Comparison of ENCODE assay signal across 26 mouse cellular contexts in the genomic region with DNA sequence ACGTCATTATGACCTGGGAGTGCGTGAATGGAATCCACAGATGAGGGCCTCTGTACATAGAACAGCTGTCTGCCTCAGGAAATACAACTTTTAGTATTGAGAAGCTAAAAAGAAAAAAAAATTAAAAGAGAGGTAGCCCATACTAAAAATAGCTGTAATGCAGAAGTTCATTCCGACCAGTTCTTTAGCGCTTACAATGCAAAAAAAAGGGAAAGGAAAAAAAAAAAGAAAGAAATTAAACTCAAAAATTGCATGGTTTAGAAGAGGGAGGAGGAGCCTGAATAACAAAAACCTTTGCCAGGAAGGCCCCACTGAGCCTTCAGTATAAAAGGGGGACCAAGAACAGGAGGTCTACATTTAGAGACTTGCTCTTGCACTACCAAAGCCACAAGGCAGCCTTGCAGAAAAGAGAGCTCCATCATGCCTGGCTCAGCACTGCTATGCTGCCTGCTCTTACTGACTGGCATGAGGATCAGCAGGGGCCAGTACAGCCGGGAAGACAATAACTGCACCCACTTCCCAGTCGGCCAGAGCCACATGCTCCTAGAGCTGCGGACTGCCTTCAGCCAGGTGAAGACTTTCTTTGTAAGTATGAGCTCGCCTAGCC. TPM values are rescaled to one million over a fixed set of nuclear protein-coding genes. Genes with fewer than 3 reads are reported as not detected.
DNase-seq lines count a peak whose midpoint lies in the region; ATAC-seq lines count a peak whose summit lies in the region.
"Had no signal": no experiment of that assay in that cellular context is flagged by ENCODE, and none has a peak within 500 bp of the region (broad histone marks: within the 10 kb centered on the region; RNA-seq: fewer than 3 reads in every experiment).

A gene (plus strand): TSS at position 354 of the 607 bp plus-strand sequence.

- H3K36me3 ChIP-seq in megakaryocyte, embryonic 14.5 days (replicated peaks; ENCODE audit: low read length) = no peaks in the 10 kb centered on the region
- H3K36me3 ChIP-seq in splenic B cell, adult 2 months (ENCODE audit: control insufficient read depth, insufficient read depth, low read length, poor library complexity, severe bottlenecking) = no peaks in the 10 kb centered on the region
- H3K36me3 ChIP-seq: embryonic facial prominence, embryonic 13.5 days; forebrain, embryonic 12.5 days; heart, embryonic 12.5 days; hindbrain, embryonic 12.5 days had no signal

- H3K27me3 ChIP-seq in megakaryocyte, embryonic 14.5 days (replicated peaks) = peaks cover 2% of the 10 kb centered on the region
- H3K27me3 ChIP-seq in splenic B cell, adult 2 months (ENCODE audit: control insufficient read depth, insufficient read depth, low read length, poor library complexity, severe bottlenecking) = no peaks in the 10 kb centered on the region
- H3K27me3 ChIP-seq: forebrain, embryonic 12.5 days; hindbrain, embryonic 12.5 days had no signal

- ATAC-seq in megakaryocyte, adult 5-6 weeks (ENCODE audit: poor library complexity, severe bottlenecking) = no peak
- peak; percentile 36 for ATAC-seq in common myeloid progenitor, adult 5-6 weeks (replicated peaks; ENCODE audit: low read depth, poor library complexity, severe bottlenecking)
- ATAC-seq in megakaryocyte progenitor cell, adult 5-6 weeks (replicated peaks; ENCODE audit: poor library complexity) = no peak
- ATAC-seq: forebrain, embryonic 16.5 days; hindbrain, embryonic 16.5 days had no signal

- intact Hi-C loops in heart, postnatal 25 days (cut with DNase I) = no loop called here

- peak; percentile 80 for DNase-seq in heart, adult 11 months
- DNase-seq in heart, postnatal 25 days (ENCODE audit: low spot score) = no peak
- DNase-seq in splenic B cell, adult 2 months (ENCODE audit: low read depth, low spot score) = peak; percentile 11
- DNase-seq in cerebellum, postnatal 10 days = no peak
- DNase-seq: adrenal gland, postnatal 14 days; cerebellum, adult 11 months; cerebellum, adult 8-10 months; cerebellum, postnatal 25 days; gastrocnemius, postnatal 10 days; heart, postnatal 36 days had no signal

- peaks cover 75% of the 10 kb centered on the region for H3K4me1 ChIP-seq in megakaryocyte, embryonic 14.5 days
- H3K4me1 ChIP-seq: embryonic facial prominence, embryonic 13.5 days; forebrain, embryonic 12.5 days; heart, embryonic 12.5 days; hindbrain, embryonic 12.5 days had no signal

- peak within 1 kb of the TSS; percentile 25 for H3K4me3 ChIP-seq in megakaryocyte, embryonic 14.5 days (replicated peaks)
- H3K4me3 ChIP-seq: embryonic facial prominence, embryonic 13.5 days; forebrain, embryonic 12.5 days; heart, embryonic 12.5 days; hindbrain, embryonic 12.5 days had no signal

- no peaks in the 10 kb centered on the region for H3K9me3 ChIP-seq in megakaryocyte, embryonic 14.5 days
- H3K9me3 ChIP-seq: embryonic facial prominence, embryonic 13.5 days; forebrain, embryonic 12.5 days; heart, embryonic 12.5 days; hindbrain, embryonic 12.5 days had no signal

RNA-seq across cellular contexts. Expression of the gene that starts here (rescaled TPM):
- not detected for total RNA-seq in heart, postnatal 25 days (2021)
- not detected in 2 replicates for polyA plus RNA-seq in megakaryocyte, embryonic 14.5 days (2012; ENCODE audit: insufficient read depth, low replicate concordance)
- not detected in 2 replicates for total RNA-seq in megakaryocyte, adult 5-6 weeks (2015)
- 0.49 TPM in 1 of 2 replicates, not detected in the other for total RNA-seq in megakaryocyte, adult 5-6 weeks (2017)
- not detected in 2 replicates for total RNA-seq in common myeloid progenitor, adult 5-6 weeks (2017)
- total RNA-seq in megakaryocyte progenitor cell, adult 5-6 weeks (2015) = 0.32 TPM in 1 of 2 replicates, not detected in the other
- total RNA-seq in megakaryocyte progenitor cell, adult 5-6 weeks (2017) = not detected in 2 replicates
- total RNA-seq: adrenal gland, adult 18-20 months; adrenal gland, postnatal 14 days; gastrocnemius, postnatal 10 days; heart, adult 8-10 months; heart, postnatal 36 days had no signal
- polyA plus RNA-seq: C2C12; embryonic facial prominence, embryonic 13.5 days; forebrain, embryonic 12.5 days; frontal cortex, adult 2 months; gonadal fat pad, adult 2 months; heart, embryonic 12.5 days; hindbrain, embryonic 12.5 days; hindbrain, embryonic 16.5 days; intestine, embryonic 14.5 days had no signal

Comparison
In these comparisons a context has a peak if more than half of its experiments do, and no peak if none do; other contexts are left out.
1. DNase-seq: peak in heart, adult 11 months (single experiment) and splenic B cell, adult 2 months (single experiment); none in heart, postnatal 25 days (single experiment) and cerebellum, postnatal 10 days (0 of 2).
2. Peak in ATAC-seq in common myeloid progenitor, adult 5-6 weeks; RNA of the gene not detected or under 1 TPM.